8 mouse cellular contexts compared by ENCODE assay signal in the genomic region with DNA sequence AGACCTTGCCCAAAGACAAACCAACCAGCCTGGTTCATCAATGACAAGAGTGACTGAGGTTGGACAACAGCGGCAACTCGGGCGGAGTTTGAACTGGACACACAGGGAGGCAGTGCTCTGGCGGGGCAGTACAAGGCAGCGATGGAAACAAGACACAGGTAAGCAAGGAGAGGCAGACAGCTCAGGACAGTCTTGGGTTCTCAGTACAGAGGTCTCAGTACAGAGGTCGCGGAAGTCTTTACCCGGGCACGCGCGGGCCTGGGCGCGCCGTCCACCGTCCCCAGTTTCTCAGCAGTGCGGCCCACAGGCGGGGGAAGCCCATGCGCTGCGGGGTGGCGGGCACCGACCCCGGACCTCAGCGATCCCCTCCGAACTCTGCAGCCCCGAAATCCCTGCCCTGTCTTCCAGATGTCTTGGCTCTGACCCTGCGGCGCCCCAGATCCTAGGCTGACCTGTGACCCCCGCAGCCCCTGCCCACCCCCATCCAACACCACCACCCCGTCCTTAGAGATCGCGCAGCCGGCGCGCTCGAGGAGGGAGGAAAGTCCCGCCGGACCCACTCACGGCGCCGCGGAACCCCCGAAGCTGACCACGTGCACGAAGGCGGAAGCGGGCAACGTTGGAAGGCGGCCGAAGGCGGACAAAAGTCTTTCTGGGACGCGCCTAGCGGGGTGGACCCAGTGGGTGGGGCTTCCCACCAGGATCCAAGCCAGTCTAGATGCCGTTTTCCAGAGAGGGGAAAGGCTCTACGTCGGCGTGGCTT. TPM values are rescaled to one million over a fixed set of nuclear protein-coding genes. Genes with fewer than 3 reads are reported as not detected.
DNase-seq lines count a peak whose midpoint lies in the region; ATAC-seq and TF ChIP-seq lines count a peak whose summit lies in the region.

A gene (minus strand): TSS at position 662 of the 763 bp plus-strand sequence.

- peak; percentile 89 for ATAC-seq in embryonic facial prominence, embryonic 14.5 days (ENCODE audit: low read depth)
- ATAC-seq in limb, embryonic 14.5 days (ENCODE audit: low FRiP score, low read depth), result peak; percentile 91
- peak; percentile 83 for ATAC-seq in midbrain, postnatal 0 days (ENCODE audit: low FRiP score)

- H3K4me2 ChIP-seq in embryonic facial prominence, embryonic 14.5 days (ENCODE audit: low read depth, low read length), result peak within 1 kb of the TSS; percentile 78
- H3K4me2 ChIP-seq in limb, embryonic 14.5 days (replicated peaks; ENCODE audit: low read depth, low read length, severe bottlenecking), result peak within 1 kb of the TSS; percentile 88
- H3K4me2 ChIP-seq in midbrain, postnatal 0 days (ENCODE audit: low read depth, low read length, poor library complexity, severe bottlenecking), result peak within 1 kb of the TSS; percentile 91

- no peaks in the 10 kb centered on the region for H3K9me3 ChIP-seq in embryonic facial prominence, embryonic 14.5 days (ENCODE audit: control insufficient read depth, low read length)
- H3K9me3 ChIP-seq in limb, embryonic 14.5 days (ENCODE audit: control insufficient read depth, low read length), result no peaks in the 10 kb centered on the region
- no peaks in the 10 kb centered on the region for H3K9me3 ChIP-seq in midbrain, postnatal 0 days (ENCODE audit: low read length)

- no peak for TF ChIP-seq CTCF in midbrain, postnatal 0 days (IDR thresholded peaks at IDR 0.05)

- 0% methylated on average over 32 of the region's 57 CpGs for WGBS in embryonic facial prominence, embryonic 14.5 days
- under 1% methylated on average over 42 of the region's 57 CpGs for WGBS in limb, embryonic 14.5 days
- under 1% methylated on average over 57 of the region's 57 CpGs for WGBS in midbrain, postnatal 0 days

- H3K9ac ChIP-seq in embryonic facial prominence, embryonic 14.5 days (ENCODE audit: low read depth, low read length), result peak within 1 kb of the TSS; percentile 70
- peak within 1 kb of the TSS; percentile 78 for H3K9ac ChIP-seq in limb, embryonic 14.5 days (ENCODE audit: low read depth, low read length, severe bottlenecking)
- peak within 1 kb of the TSS; percentile 72 for H3K9ac ChIP-seq in midbrain, postnatal 0 days (replicated peaks; ENCODE audit: low read length, poor library complexity, severe bottlenecking)

- DNase-seq in 3T3-L1 (ENCODE audit: low read depth, low spot score), result peak; percentile 95
- peak; percentile 89 to 90 for DNase-seq in adrenal gland, postnatal 4 days (ENCODE audit: low spot score in 2 of 2)
- peak; percentile 96 for DNase-seq in embryonic facial prominence, embryonic 14.5 days (ENCODE audit: low spot score)
- peak; percentile 98 for DNase-seq in heart, adult 8-10 months (ENCODE audit: low spot score)
- DNase-seq in kidney, adult 9 months, result peak; percentile 96
- peak; percentile 94 for DNase-seq in limb, embryonic 14.5 days (ENCODE audit: low spot score)
- peak; percentile 93 for DNase-seq in midbrain, postnatal 0 days (ENCODE audit: low spot score)
- peak; percentile 77 to 86 for DNase-seq in spleen, postnatal 14 days (ENCODE audit: low spot score in 2 of 2)

- H3K27ac ChIP-seq in embryonic facial prominence, embryonic 14.5 days (replicated peaks; ENCODE audit: low read depth, low read length), result 0 out of 2 replicates have a peak within 1 kb of the TSS, but pooled peaks have one; percentile 35
- peak within 1 kb of the TSS; percentile 67; the same call in 1 of the 2 replicates for H3K27ac ChIP-seq in limb, embryonic 14.5 days (replicated peaks; ENCODE audit: low read depth, low read length)
- no peak within 1 kb of the TSS for H3K27ac ChIP-seq in midbrain, postnatal 0 days (ENCODE audit: low read depth, low read length)

- H3K4me3 ChIP-seq in embryonic facial prominence, embryonic 14.5 days (ENCODE audit: low read depth, low read length), result peak within 1 kb of the TSS; percentile 54
- peak within 1 kb of the TSS; percentile 78 for H3K4me3 ChIP-seq in limb, embryonic 14.5 days (replicated peaks; ENCODE audit: low read length)
- H3K4me3 ChIP-seq in midbrain, postnatal 0 days (ENCODE audit: low read depth, low read length), result peak within 1 kb of the TSS; percentile 74

- TF ChIP-seq POLR2A in limb, embryonic 14.5 days (IDR thresholded peaks at IDR 0.05; ENCODE audit: borderline replicate concordance, extremely low read depth, insufficient read depth, insufficient read length), result peak; percentile 30; the same call in 1 of the 2 replicates

- no peaks in the 10 kb centered on the region for H3K27me3 ChIP-seq in embryonic facial prominence, embryonic 14.5 days (replicated peaks; ENCODE audit: control insufficient read depth, insufficient read depth, low read length)
- H3K27me3 ChIP-seq in limb, embryonic 14.5 days (ENCODE audit: control insufficient read depth, insufficient read depth, low read length), result no peaks in the 10 kb centered on the region
- H3K27me3 ChIP-seq in midbrain, postnatal 0 days (ENCODE audit: insufficient read depth, low read length), result no peaks in the 10 kb centered on the region

- peaks cover 29% of the 10 kb centered on the region; the same call in 1 of the 2 replicates for H3K36me3 ChIP-seq in embryonic facial prominence, embryonic 14.5 days (ENCODE audit: control insufficient read depth, insufficient read depth, low read length)
- peaks cover 37% of the 10 kb centered on the region for H3K36me3 ChIP-seq in limb, embryonic 14.5 days (ENCODE audit: control insufficient read depth, insufficient read depth, low read length)
- H3K36me3 ChIP-seq in midbrain, postnatal 0 days (ENCODE audit: insufficient read depth, low read length), result peaks cover 17% of the 10 kb centered on the region

- H3K4me1 ChIP-seq in embryonic facial prominence, embryonic 14.5 days (ENCODE audit: control insufficient read depth, insufficient read depth, low read length), result peaks cover 5% of the 10 kb centered on the region; the same call in 1 of the 2 replicates
- peaks cover 6% of the 10 kb centered on the region; the same call in 1 of the 2 replicates for H3K4me1 ChIP-seq in limb, embryonic 14.5 days (ENCODE audit: control insufficient read depth, insufficient read depth, low read length)
- no peaks in the 10 kb centered on the region; the same call in 1 of the 2 replicates for H3K4me1 ChIP-seq in midbrain, postnatal 0 days (ENCODE audit: insufficient read depth, low read length)

RNA-seq across cellular contexts. Expression of the gene that starts here (rescaled TPM):
- 10 to 100 TPM; 40.2 to 47.2 TPM for total RNA-seq in adrenal gland, postnatal 4 days (2021)
- 20.8 and 23.1 TPM in 2 replicates for polyA plus RNA-seq in embryonic facial prominence, embryonic 14.5 days (2014; fragmentation: Nextera tagmentation; extraction: Ambion mirVana)
- total RNA-seq in heart, adult 8-10 months (2022), result 10 to 100 TPM; 16.0 to 24.6 (median 21.3) TPM
- 29.4 and 30.6 TPM in 2 replicates for polyA plus RNA-seq in limb, embryonic 14.5 days (2012; rRNA removed)
- polyA plus RNA-seq in limb, embryonic 14.5 days (2014; fragmentation: Nextera tagmentation; extraction: Ambion mirVana), result 20.0 and 20.9 TPM in 2 replicates
- 10.4 and 11.6 TPM in 2 replicates for total RNA-seq in midbrain, postnatal 0 days (2014; rRNA removed)
- polyA plus RNA-seq in midbrain, postnatal 0 days (2015; fragmentation: Nextera tagmentation; extraction: Ambion mirVana), result 16.3 and 17.5 TPM in 2 replicates
